Mouse (Mus musculus): ENCODE measurements around the gene Depdc5.
"Not testable (repeated sequence)": the region's sequence is repeated elsewhere in the genome, so short reads cannot be mapped to it uniquely, and the experiment has no call there.

Depdc5 gene

DNA sequence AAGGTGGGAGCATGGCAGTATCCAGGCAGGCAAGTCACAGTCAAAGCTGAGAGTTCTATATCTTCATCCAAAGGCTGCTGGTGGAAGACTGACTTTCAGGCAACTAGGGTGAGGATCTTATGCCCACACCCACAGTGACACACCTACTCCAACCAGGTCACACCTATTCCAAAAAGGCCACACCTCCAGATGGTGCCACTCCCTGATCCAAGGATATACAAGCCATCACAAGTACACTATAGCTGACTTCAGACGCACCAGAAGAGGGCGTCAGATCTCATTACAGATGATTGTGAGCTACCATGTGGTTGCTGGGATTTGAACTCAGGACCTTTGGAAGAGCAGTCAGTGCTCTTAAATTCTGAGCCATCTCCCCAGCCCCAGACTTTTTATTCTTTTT is 55.8 kb downstream of the Depdc5 start:
- not testable (repeated sequence) for DNase-seq

DNA sequence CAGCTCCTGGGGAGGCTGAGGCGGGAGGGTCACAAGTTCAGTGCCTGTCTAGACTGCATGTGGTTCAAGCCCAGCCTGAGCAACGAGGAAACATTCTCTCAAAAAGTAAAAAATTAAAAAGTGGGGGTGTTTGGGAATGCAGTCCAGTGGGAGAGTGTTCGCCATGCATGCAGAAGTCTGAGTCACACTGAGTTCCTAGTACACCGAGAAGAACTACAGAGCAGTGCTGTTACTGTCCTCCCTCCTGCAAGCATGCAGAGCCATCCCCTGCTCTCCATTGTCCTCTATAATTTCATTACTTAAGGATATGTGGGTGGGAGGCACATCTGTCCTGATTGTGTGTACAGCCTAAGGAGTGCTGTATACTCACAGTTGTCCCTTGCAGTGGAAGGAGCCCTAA is 59.4 kb downstream of the Depdc5 start:
- no peak for DNase-seq

DNA sequence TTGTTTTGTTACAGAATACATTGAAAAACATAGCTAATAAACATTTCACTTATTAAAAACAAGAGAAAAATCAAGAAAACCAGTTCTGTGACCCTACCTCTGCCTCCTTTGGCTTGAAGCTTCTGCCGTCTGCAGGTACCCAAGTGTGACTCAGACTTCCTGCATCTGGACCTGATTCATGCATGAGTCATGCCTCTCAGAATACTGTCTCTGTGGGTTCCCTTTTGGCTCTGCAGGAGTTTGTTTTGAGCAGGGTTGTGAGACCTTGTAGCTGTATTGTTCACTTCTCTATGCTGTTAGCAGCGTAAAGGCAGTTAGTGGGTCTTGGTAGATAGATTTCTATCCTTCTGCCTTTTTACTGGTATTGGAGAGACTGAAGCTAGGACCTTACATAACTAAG is 67.3 kb downstream of the Depdc5 start:
- DNase-seq: peak; percentile 69

DNA sequence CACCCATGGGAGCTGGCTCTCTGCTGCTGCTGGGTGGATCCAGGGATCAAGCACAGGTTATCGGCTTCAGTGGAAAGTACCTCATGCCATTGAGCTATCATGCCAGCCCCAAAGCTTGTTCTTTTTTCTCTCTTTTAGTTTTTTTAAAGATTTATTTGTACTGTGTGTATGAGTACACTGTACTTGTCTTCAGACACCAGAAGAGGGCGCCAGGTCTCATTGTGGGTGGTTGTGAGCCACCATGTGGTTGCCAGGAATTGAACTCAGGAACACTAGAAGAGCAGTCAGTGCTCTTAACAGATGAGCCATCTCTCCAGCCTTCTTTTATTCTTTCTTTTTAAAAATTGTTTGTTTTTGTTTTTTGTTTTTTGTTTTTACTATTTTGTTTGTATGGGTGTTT is 71.2 kb downstream of the Depdc5 start:
- no peak for DNase-seq

DNA sequence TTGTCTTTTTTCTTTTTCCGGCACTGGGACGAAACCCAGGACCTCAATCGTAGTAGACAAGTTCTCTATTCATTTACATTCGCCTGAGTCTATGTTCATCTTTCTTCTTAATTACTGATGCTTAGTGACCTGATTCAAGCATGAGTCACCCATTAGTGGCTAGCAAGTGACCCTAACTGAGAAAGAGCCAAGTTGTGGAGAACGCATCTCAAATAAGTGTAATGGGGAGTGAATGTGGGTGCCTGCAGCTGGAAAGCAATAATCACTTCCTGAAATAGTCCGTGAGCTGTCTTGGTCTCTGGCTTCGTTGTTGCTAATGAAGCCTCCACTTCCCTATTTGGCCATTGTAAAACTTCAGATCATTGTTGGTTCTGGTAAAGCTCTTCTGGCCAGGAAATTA is 77.1 kb downstream of the Depdc5 start:
- no peak for DNase-seq

DNA sequence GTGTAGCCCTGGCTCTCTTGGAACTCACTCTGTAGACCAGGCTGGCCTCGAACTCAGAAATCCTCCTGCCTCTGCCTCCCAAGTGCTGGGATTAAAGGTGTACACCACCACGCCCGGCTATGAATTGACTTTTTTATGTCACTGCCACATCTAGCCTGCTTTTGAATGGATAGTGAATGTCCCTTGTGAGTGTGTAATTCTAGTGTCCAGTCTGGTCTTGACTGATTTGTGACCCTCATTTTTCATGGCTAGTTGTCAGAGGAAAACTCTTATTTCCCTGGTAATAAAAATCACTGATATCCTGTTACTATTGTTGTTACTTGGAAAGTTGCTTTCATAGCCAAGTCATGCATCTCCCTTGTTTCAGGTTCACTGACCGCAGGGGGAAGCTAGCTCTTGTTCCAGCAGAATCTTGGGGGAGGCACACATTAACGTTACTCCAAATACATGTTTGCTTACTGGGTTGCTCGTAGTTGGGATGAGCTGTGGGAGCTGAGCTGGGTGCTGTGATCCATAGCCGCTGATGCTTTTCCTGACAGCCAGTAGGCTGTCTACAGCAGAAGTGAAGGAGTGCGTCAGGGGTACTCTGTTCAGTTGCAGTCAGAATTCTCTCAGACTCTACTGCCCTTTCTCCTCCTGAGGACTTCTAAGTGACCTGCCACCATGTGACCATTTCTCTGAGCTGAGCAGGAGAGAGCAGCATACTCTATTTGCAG is 77.9 kb downstream of the Depdc5 start:
- no peak for DNase-seq

DNA sequence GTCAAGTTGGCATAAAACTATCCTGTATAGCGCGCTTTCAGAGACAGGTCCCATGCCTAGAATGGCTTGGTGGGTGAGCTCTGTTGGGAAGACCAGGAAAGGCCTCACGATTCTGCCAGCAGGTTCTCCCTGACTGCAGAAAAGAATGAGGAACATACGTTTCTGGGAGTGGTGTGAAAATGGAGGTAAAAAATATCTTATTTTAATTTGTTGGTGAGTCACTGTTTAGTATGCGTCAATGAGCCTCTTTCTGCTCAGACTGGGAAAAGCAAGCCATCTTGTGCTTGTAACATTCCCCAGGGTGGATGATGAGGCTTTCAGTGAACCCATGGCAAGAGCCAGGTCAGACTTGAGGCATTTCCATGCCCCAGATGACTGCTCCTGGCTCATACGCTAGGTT is 86.6 kb downstream of the Depdc5 start:
- no peak for DNase-seq

DNA sequence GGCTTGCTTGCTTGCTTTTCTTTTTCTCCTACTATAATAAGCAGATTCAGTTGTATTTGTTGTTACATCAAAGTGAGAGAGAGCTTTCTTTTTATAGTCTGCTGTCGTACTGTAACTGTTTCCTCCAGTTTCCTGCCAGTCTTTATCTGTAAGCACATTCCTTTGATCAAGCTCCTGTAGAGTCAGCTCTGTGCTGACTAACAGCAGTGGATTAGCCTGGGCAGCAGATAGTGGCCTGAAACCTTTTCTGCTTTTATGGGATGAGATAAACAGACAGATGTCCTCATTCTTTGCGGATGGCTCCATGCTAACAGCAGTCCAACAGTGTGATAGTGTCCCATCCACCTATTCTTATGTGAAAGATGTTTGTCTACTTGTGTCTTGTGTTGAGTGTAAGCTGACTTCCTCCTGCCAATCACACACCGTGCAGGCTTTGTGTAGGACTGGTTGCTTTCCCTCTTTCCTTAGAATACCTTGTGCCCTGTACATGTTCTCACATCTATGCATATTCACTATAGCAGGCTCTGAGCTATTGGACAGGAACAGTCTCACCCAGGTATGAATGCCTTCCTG is 87.3 kb downstream of the Depdc5 start:
- DNase-seq: no peak

DNA sequence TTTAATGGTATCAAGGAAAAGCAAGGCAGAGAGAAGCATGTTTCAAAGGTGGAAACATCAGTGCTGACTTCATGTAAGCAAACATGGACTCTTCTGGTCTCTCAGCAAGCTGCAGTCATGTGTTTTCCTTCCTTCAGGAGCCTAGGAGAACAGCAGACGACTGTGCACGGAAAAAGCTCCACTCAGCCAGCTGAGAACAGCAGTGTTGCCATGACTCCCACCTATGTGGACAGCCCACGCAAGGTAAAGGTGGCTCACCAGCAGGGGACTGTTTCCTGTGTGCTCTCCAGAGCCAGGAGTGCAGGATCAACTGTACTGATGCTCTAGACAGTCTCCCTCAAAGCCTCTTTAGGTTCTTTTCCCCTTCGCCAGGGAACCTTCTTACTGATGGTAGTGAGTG is 92.2 kb downstream of the Depdc5 start:
- DNase-seq: no peak

DNA sequence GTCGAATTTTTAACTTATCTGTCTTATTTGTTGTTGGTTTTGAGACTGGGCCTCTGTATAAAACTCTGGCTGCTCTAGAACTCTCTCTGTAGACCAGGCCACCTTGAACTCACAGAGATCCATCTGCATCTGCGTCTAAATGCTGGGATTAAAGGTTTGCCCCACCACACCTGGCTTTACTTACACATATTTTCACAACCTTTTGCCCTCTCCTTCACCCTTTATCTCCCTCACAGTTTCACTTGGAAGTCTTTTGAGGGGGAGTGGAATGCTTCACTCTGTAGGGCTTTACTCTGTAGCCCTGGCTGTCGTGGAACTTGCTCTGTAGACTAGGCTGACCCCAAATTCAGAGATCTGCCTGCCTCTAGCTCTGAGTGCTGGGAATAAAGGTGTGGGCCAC is 98.1 kb downstream of the Depdc5 start:
- DNase-seq: no peak

DNA sequence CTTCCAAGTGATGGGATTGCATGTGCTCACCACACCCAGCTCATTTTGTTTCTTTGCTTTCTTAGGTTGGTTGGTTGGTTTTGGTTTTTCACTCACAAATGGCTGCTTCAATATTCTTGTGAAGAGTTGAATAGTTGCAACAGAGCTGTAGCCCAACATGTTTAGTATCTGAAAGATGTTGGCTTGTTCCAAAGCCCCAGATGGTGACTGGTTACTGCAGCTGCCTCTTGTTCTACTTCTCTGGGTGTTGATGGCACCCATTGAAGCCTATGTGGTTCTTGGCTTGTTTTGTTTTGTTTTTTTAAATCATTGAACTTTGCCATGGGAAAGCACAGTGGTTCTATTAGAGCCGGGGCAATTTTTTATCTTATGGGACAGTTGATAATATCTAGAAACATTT is 99.1 kb downstream of the Depdc5 start:
- peak; percentile 57 for DNase-seq

DNA sequence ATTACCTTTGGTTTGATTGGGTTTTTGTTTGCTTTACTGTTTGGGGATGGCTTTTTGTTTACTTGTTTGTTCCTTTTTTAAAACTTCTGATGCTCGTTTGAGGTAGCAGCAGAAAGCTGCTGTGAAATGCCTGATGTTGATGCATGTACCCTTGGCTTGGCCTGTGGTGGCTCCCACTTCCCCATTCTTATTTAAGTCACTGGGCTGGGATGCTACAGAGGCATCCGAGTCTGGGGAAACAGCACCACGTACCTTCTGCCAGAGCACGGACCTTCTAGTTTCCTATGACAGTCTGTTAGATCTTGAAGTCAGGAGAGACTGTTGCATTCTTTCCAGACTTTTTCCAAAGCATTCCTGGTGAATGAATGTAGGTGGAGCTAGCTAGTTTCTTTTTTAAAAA is 113.0 kb downstream of the Depdc5 start:
- DNase-seq: peak; percentile 80

DNA sequence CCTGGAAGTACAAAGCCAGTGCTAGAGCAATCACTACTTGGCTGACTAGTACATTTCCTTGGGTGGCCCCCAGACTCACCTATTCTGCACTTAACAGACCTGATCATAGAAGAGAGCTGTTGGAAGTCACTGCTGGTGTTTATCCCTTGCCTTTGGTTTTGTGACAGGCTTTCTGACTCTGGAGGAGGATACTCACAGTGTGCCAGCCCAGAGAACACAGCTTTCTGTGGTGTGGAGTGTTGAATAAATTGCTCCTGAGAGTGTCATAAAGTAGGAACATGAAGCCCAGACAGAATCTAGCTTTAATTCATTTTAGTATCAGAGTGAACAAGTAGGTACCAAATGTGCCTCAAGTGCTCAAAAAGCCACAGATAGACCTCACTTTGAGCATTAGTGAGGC is 113.7 kb downstream of the Depdc5 start:
- no peak for DNase-seq

DNA sequence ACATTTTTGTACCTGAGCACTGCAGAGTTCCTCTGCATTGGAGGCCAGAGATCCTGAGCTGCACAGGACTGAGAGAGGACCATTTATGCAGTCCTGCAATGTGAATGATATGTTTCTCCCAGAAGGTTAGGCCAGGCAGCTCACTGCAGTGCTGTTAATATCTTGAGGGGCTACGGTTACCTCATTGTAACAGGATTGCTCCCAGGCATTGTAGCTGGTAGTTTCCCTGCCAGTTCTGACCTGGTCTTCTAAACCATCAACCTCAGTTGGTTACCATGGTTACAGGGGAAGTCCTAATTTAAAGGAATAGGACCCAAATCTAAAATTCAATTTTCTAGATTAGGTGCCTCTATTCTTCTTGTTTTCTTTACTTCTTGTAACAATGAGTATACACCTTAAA is 121.9 kb downstream of the Depdc5 start:
- no peak for DNase-seq

DNA sequence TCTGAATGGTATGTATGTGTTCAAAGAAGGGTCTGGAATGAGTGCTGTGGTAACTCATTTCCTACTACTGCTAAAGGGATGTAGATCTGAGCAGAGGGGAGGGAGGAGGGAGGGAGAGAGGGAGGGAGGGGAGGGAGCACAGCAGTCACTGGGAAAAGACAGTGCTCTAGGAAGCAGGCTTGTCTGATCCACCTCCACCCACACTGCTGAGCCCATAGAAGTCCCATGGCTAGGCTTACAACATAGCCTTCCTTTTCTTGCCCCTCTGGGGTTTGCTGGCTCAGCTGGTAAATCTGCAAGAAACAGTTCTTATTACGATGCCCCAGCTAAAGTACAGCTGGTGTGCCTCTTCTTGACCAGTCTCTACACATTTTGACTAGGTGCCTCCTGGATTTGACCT is 124.4 kb downstream of the Depdc5 start:
- DNase-seq: no peak

DNA sequence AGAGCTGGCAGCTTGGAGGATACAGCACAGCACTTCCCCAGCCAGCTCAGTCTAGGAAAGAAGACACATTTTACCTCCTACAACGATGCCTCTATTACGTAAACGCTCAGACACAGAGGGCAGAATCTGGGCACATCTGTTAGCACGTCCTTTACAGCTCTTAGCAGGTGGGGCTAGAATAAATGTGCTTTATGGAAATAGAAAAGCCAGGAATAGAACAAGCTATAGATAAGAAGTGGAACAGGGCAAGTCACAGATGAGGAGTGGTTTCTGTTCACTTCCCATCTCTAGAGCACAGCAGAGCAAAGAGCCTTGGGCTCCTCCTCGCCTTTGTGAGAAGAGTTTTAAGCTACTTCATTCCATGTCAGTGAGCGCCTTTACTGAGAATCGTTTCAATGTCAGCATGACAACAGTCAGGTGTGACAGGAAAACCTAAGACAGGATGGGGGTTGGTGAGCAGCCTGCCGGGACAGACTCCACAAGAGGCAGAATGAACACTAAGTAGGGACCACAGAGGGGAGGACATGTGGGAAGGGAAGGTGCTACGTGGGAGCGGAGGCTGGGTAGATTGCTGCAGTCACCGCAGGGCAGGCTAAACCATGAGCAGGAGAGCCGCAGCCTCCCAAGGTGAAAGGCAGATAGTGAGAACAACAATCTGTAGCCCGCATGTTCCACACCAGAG is 126.6 kb downstream of the Depdc5 start:
- DNase-seq: peak; percentile 76

DNA sequence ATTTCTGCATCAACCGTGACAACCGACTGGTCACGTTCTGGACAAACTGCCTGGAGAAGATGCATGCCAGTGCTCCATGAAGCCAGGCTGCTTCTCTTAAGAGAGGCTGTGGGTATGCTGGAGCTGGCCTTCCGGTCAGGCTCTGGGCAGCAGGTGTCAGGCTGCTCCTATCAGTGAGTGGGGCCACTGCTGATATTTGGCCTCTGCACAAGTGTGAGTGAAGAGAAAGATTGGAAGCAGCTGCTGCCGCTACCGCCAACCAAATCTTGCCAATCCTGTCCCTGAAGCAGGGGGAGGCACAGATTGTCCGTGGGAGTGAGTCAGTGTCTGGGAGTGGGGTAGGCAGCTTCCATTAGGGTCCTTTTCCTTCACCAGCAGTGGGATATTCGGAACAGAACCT is 127.7 kb downstream of the Depdc5 start:
- DNase-seq: peak; percentile 94

DNA sequence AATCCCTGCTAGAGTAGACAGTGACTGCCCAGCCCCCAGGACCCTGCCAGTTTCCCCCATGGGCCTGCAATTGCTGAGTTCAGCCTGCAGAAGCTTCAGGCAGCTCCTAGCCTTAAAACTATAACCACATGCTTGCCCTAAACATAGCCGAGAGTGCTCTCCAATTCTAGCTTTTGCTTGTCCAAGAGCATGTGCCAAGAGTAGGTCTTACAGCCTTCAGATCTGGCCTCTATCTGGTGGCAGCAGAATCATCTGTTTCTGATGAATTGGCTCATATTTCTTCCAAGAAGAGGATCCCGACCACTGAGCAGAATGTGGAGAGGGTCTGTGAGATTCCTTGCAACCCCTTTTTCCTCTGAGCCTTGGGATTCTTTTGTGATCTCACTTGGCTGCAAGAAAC is 131.0 kb downstream of the Depdc5 start:
- no peak for DNase-seq

DNA sequence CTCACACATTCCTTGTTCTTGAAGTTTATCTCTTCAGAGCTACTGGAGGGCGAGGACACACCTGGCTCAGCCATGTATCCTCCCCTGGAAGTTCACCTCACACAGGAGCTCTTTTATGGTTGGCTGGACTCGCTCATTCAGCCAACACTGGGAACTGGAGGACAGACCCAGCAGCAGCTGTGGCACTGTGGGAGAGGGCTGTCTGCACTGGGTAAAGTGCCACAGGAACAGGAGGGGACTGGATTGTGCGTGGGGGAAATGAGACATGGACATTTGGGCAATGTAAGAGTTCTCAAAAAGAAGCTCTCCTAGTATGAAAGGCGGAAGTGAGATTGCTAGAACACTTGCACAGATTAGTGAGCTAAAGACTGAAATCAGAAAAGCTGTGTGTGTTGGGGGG is 132.3 kb downstream of the Depdc5 start:
- DNase-seq: peak; percentile 76

DNA sequence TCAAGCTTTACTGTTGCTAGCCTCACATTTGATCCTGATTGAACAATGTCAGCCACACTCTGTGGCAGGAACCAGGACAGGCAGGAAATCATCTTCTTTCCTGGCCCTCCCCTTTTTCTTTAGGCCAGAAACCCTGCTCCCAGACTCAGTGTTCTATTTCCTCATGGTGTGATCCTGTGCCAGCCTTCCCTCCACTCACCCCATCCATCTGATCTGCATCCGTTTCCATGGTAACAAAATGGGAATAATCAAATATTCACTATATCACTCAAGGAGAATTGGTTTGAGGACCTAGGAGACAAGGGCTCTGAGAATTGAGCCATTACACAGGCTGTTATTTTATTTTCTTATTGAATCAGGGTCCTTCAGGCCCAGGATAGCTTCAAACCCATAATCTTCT is 133.1 kb downstream of the Depdc5 start:
- DNase-seq: no peak

DNA sequence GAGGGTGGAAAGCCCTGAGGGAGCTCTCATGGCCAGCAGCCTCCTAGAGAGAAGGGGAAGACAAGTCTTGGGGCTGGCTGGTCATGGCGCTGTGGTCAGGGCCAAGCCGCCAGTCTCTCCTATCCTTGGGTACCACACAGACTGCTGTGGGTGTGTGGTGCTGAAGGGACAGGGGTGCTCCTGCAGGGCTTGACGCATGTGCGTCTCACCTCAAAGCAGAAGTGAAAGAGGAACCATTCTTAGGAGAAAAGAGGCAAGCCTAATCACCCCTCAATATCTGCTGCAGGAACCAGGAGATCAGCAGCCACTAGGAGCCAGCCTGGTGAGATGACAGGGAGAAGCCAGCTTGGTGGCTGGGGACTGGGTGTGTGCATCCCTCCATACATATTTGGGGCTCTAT is 134.2 kb downstream of the Depdc5 start:
- peak; percentile 89 for DNase-seq

DNA sequence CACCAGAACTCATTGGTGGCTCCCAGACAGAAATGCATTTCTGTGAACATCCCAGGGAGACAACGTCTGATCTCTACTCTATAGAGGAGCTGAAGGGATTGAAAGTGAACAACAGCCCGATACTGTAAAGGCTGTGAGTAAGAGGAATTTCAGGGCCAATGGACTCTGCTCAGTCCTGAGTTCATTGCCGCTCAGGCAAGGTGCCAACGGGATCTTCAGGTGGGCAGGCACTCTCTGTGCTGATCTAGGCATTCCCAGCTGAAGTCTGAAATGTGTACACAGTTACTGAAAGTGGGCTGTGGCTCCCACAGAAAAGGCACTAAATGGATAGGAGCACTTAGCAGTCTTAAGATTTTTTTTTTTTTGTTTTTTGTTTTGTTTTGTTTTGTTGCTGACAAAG is 135.3 kb downstream of the Depdc5 start:
- DNase-seq: no peak

DNA sequence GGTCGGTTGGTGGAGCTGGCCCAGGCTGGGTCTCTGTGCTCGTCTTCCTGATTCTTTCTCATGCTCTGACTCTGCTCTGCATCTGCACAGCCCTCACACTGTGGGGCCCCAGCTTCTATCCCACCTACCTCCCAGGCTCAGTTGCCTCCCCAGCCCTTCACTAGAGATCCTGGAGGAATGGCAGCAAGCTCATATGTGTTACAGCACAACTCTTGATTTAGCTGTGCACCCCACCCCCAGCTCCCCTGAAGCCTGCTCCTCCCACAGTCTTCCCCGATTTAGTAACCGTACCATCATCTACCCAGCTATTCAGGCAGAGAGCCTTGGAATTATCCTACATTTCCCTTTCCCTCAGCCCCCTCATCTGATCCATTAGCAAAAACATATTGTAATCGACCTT is 137.6 kb downstream of the Depdc5 start:
- DNase-seq: peak; percentile 86

DNA sequence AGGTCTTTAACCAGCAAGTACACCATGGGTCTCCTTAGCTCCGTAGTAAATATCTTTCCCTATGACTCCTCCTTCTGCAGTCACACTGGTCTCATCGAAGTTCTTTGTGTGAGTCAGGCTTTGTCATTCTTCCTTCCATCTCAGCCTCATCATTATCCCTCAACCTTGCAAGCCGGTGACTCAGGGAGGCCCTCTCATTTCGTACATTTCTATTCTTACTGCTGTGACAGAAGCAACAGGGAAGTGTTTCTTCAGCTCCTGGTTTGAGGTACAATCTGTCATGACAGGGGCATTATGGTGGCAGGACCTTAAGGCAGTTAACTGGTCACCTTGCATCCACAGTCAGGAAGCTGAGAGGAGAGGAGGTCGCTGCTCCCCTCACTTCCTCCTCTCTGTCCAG is 139.3 kb downstream of the Depdc5 start:
- DNase-seq: no peak

DNA sequence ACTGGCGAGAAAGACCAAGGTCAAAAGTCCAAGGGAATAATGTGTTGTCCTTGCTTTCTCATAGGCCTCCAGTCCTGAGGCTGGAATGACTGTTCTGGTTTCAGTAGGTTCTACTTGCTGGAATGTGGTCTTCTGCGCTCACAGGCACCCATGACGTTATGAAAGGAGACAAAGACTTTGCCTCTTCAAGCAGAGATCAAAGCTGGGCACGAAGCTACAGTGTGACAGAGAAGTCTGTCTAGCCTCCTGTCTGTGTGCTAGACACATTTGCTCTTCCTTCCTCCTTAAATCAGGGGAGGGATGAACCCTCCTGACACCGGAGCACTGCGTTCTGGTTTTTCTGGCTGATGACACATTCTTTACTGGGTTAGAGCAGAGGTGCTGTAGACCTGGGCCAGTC is 140.0 kb downstream of the Depdc5 start:
- DNase-seq: peak; percentile 76

Measured in layer of hippocampus, adult 9-11 months (tissue).